In genomic region chr11:82062226-82062625, GRCm38 (mm10) we compare ENCODE assay signal across 19 mouse cellular contexts. TPM values are rescaled to one million over a fixed set of nuclear protein-coding genes. Genes with fewer than 3 reads are reported as not detected.
"Had no signal": no experiment of that assay in that cellular context is flagged by ENCODE, and none has a peak within 500 bp of the region (broad histone marks: within the 10 kb centered on the region; RNA-seq: fewer than 3 reads in every experiment).

No protein-coding gene starts in this region.

- H3K4me3 ChIP-seq: layer of hippocampus, adult 2 months; limb, embryonic 12.5 days; liver, embryonic 13.5 days; lung, embryonic 15.5 days; midbrain, embryonic 12.5 days; neural tube, embryonic 13.5 days had no signal

- H3K27ac ChIP-seq: layer of hippocampus, adult 2 months; limb, embryonic 12.5 days; liver, embryonic 13.5 days; lung, embryonic 15.5 days; macrophage; midbrain, embryonic 12.5 days; neural tube, embryonic 13.5 days; stomach, postnatal 0 days had no signal

- H3K9me3 ChIP-seq: limb, embryonic 12.5 days; liver, embryonic 13.5 days; lung, embryonic 15.5 days; midbrain, embryonic 12.5 days; neural tube, embryonic 13.5 days had no signal

- H3K4me1 ChIP-seq: limb, embryonic 12.5 days; liver, embryonic 13.5 days; lung, embryonic 15.5 days; midbrain, embryonic 12.5 days; neural tube, embryonic 13.5 days had no signal

- H3K27me3 ChIP-seq: limb, embryonic 12.5 days; liver, embryonic 13.5 days; lung, embryonic 15.5 days; midbrain, embryonic 12.5 days; neural tube, embryonic 13.5 days had no signal

- DNase-seq: kidney, postnatal 10 days; kidney, postnatal 4 days; liver; liver, embryonic 13.5 days; liver, postnatal 0 days; right cerebral cortex, postnatal 14 days; thymus, postnatal 14 days had no signal

- ATAC-seq: liver, postnatal 0 days; midbrain, embryonic 16.5 days had no signal

- H3K9ac ChIP-seq: limb, embryonic 12.5 days; liver, embryonic 13.5 days; liver, postnatal 0 days; lung, embryonic 15.5 days; midbrain, embryonic 12.5 days; neural tube, embryonic 13.5 days had no signal

- H3K4me2 ChIP-seq: limb, embryonic 12.5 days; liver, embryonic 13.5 days; lung, embryonic 15.5 days; midbrain, embryonic 12.5 days; neural tube, embryonic 13.5 days had no signal

- H3K36me3 ChIP-seq: limb, embryonic 12.5 days; liver, embryonic 13.5 days; lung, embryonic 15.5 days; midbrain, embryonic 12.5 days; neural tube, embryonic 13.5 days had no signal

RNA-seq across cellular contexts. Expression of gene Ccl11, which starts 4.6 kb away (rescaled TPM):
- total RNA-seq: megakaryocyte-erythroid progenitor cell, adult 5-6 weeks had no signal
- polyA plus RNA-seq: limb, embryonic 12.5 days; liver, postnatal 0 days; macrophage; midbrain, embryonic 12.5 days had no signal

RNA-seq across cellular contexts. Expression of gene Ccl7, which starts 16.7 kb away (rescaled TPM):
- total RNA-seq: layer of hippocampus, adult 2 months; megakaryocyte-erythroid progenitor cell, adult 5-6 weeks had no signal
- polyA plus RNA-seq: limb, embryonic 12.5 days had no signal

RNA-seq across cellular contexts. Expression of gene Gm17268, which starts 23.9 kb away (rescaled TPM):
- total RNA-seq: layer of hippocampus, adult 2 months; layer of hippocampus, postnatal 10 days; left cerebral cortex, postnatal 36 days; megakaryocyte-erythroid progenitor cell, adult 5-6 weeks had no signal
- polyA plus RNA-seq: kidney, embryonic 14.5 days; limb, embryonic 12.5 days; liver, embryonic 13.5 days; liver, postnatal 0 days; lung, embryonic 15.5 days; macrophage; midbrain, embryonic 12.5 days; midbrain, embryonic 16.5 days; neural tube, embryonic 13.5 days; stomach, postnatal 0 days had no signal

RNA-seq across cellular contexts. Expression of gene Ccl2, which starts 26.9 kb away (rescaled TPM):
- total RNA-seq: layer of hippocampus, adult 2 months; layer of hippocampus, postnatal 10 days; left cerebral cortex, postnatal 36 days; megakaryocyte-erythroid progenitor cell, adult 5-6 weeks had no signal

RNA-seq across cellular contexts. Expression of gene Ccl12, which starts 39.4 kb away (rescaled TPM):
- total RNA-seq: layer of hippocampus, adult 2 months; left cerebral cortex, postnatal 36 days; megakaryocyte-erythroid progenitor cell, adult 5-6 weeks had no signal
